Mouse (Mus musculus) myocyte (in vitro differentiated cells): ENCODE data around the gene Bcdin3d.

ENCODE experiments used
- E2F4 ChIP-seq: IDR thresholded peaks from one replicate; pipeline ENCODE4 v1.6.1; 2011; ENCODE audit warnings: mild to moderate bottlenecking, control low read depth, moderate library complexity; ENCODE audit not compliant: insufficient read depth
- POLR2A ChIP-seq: IDR thresholded peaks from one replicate; pipeline ENCODE4 v1.6.1; 2011; ENCODE audit warnings: low read depth, mild to moderate bottlenecking, control low read depth, moderate library complexity; ENCODE audit not compliant: insufficient read length
- TCF12 ChIP-seq: IDR thresholded peaks from one replicate; pipeline ENCODE4 v1.6.1; 2011; ENCODE audit warnings: mild to moderate bottlenecking, control low read depth; ENCODE audit not compliant: poor library complexity, insufficient read depth, severe bottlenecking
- TCF3 ChIP-seq: IDR thresholded peaks from one replicate; pipeline ENCODE4 v1.6.1; 2011; ENCODE audit warnings: low read depth, control low read depth; ENCODE audit not compliant: insufficient read length
- USF1 ChIP-seq: IDR thresholded peaks from one replicate; pipeline ENCODE4 v1.6.1; 2011; ENCODE audit warnings: low read depth, mild to moderate bottlenecking, control low read depth, moderate library complexity

DNA sequence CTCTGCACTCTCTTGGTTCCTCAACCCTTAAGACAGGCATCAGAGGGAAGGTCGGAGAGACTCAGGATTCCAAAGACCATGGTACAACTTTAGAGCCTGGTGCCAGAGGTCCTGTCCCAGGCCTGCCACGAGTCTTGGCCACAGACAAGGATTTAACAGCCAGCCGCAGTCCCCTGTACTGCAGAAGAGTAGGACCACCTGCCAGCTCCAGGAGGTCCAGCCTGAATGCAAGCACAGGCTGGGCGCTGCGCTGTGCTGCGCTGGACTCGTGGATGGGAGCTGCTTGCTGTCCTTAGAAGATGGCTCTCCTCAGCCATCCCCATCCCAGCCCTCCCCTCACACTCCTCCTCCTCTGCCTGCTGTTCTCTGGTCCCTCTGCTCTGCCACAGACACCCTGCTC is 43.2 kb upstream of the Bcdin3d start:
- TF ChIP-seq E2F4, result no peak
- TF ChIP-seq POLR2A, result no peak
- no peak for TF ChIP-seq TCF12
- no peak for TF ChIP-seq USF1
- TF ChIP-seq TCF3, result no peak
